Mouse (Mus musculus): ENCODE measurements at regions not wholly inside any gene's neighbourhood (a gene's known extent, or its start where the extent isn't known, plus 50 kb on each side); places are given as distances from the start of the nearest gene placed in this dataset.

DNA sequence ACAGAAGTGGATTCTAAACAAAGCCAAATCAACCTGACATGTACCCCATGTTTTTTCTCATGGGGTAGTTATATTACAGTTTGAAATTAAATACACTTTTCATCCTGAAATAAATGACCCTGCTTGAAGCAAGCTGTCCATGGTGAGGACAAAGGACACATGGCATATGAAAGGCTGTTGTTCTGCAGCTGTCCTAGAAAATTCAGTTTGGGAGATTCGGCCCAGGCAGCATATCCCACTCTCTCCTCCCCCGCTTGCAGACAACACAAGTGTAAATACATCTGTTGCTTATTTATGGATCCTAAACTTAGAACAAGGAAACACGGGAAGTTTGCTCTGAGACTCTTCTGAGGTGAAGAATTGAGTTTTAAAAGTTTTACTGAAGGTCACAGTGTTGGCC, 218.2 kb upstream of the Smlr1 start:
- H3K27ac ChIP-seq (ENCODE audit: low read depth, low read length): no peak overlapping the region
- H3K4me2 ChIP-seq (ENCODE audit: low read depth): no peak overlapping the region
- H3K36me3 ChIP-seq (ENCODE audit: insufficient read depth): no peaks in the 10 kb centered on the region
- no peak overlapping the region for H3K9ac ChIP-seq
- no peaks in the 10 kb centered on the region for H3K9me3 ChIP-seq (ENCODE audit: low read length)
- no peaks in the 10 kb centered on the region for H3K4me1 ChIP-seq (ENCODE audit: insufficient read depth)
- 73% methylated on average over 3 of the region's 3 CpGs for WGBS
- no peaks in the 10 kb centered on the region for H3K27me3 ChIP-seq (ENCODE audit: insufficient read depth, low read length)
- no peak for DNase-seq
- ATAC-seq: no peak
- TF ChIP-seq CTCF (IDR thresholded peaks at IDR 0.05; ENCODE audit: low read depth): no peak
- no peak overlapping the region for H3K4me3 ChIP-seq (ENCODE audit: low read depth, low read length)

- H3K4me1 ChIP-seq (ENCODE audit: insufficient read depth): no peaks in the 10 kb centered on the region
- no peak overlapping the region for H3K9ac ChIP-seq
- H3K4me3 ChIP-seq (ENCODE audit: low read depth, low read length): no peak overlapping the region
- no peaks in the 10 kb centered on the region for H3K27me3 ChIP-seq (ENCODE audit: insufficient read depth, low read length)
- H3K4me2 ChIP-seq (ENCODE audit: low read depth): no peak overlapping the region
- 43% methylated on average over 3 of the region's 3 CpGs for WGBS
- ATAC-seq (peak; percentile 76), DNase-seq (peak; percentile 41)
- no peaks in the 10 kb centered on the region for H3K36me3 ChIP-seq (ENCODE audit: insufficient read depth)
- H3K9me3 ChIP-seq (ENCODE audit: low read length): no peaks in the 10 kb centered on the region
- peak overlapping the region; percentile 62 for H3K27ac ChIP-seq (ENCODE audit: low read depth, low read length)
- TF ChIP-seq CTCF (IDR thresholded peaks at IDR 0.05; ENCODE audit: low read depth): no peak
Observed at GRCm38 (mm10) chr10:25742678-25743077, 206.6 kb upstream of the Smlr1 start.

GRCm38 (mm10) chr10:25740956-25741355, 204.9 kb upstream of the Smlr1 start:
- no peak overlapping the region for H3K4me3 ChIP-seq (ENCODE audit: low read depth, low read length)
- TF ChIP-seq CTCF (IDR thresholded peaks at IDR 0.05; ENCODE audit: low read depth): no peak
- no peaks in the 10 kb centered on the region for H3K27me3 ChIP-seq (ENCODE audit: insufficient read depth, low read length)
- no peak for DNase-seq
- ATAC-seq: no peak
- H3K36me3 ChIP-seq (ENCODE audit: insufficient read depth): no peaks in the 10 kb centered on the region
- no peak overlapping the region for H3K27ac ChIP-seq (ENCODE audit: low read depth, low read length)
- H3K9me3 ChIP-seq (ENCODE audit: low read length): no peaks in the 10 kb centered on the region
- H3K4me1 ChIP-seq (ENCODE audit: insufficient read depth): no peaks in the 10 kb centered on the region
- H3K9ac ChIP-seq: no peak overlapping the region
- WGBS: 76% methylated on average over 2 of the region's 2 CpGs
- H3K4me2 ChIP-seq (ENCODE audit: low read depth): no peak overlapping the region

- ATAC-seq (no peak), DNase-seq (no peak)
- 31% methylated on average over 3 of the region's 3 CpGs for WGBS
- Histone ChIP-seq H3K9me3 (ENCODE audit: low read length) (no peaks in the 10 kb centered on the region), H3K4me1 (ENCODE audit: insufficient read depth) (no peaks in the 10 kb centered on the region), H3K36me3 (ENCODE audit: insufficient read depth) (no peaks in the 10 kb centered on the region), H3K9ac (no peak overlapping the region), H3K27ac (ENCODE audit: low read depth, low read length) (no peak overlapping the region), H3K4me2 (ENCODE audit: low read depth) (no peak overlapping the region), H3K4me3 (ENCODE audit: low read depth, low read length) (no peak overlapping the region), H3K27me3 (ENCODE audit: insufficient read depth, low read length) (no peaks in the 10 kb centered on the region)
- no peak for TF ChIP-seq CTCF (IDR thresholded peaks at IDR 0.05; ENCODE audit: low read depth)
Observed at GRCm38 (mm10) chr10:25730470-25730869, 194.4 kb upstream of the Smlr1 start.

DNA sequence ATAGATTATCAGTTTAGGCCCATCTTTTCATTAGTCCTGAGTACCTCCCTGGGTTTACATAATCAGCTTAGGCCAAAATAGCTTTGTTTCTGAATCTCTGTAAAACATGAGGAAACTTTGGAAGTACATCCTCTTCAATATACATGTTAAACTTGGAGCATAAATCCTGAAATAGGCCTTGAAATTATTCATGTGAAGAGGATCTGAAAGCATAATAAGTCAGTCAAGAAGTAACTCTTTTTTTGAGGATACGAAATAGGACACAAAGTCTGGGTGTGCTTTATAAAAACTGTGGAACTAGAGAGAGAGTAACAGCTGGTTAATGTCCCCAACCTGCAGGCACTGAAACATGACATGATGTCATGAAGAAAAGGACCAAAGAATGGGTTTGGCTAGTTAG, 187.9 kb upstream of the Smlr1 start:
- H3K9me3 ChIP-seq (ENCODE audit: low read length): no peaks in the 10 kb centered on the region
- no peak overlapping the region for H3K9ac ChIP-seq
- no peak for DNase-seq
- no peaks in the 10 kb centered on the region for H3K27me3 ChIP-seq (ENCODE audit: insufficient read depth, low read length)
- H3K4me2 ChIP-seq (ENCODE audit: low read depth): no peak overlapping the region
- H3K36me3 ChIP-seq (ENCODE audit: insufficient read depth): no peaks in the 10 kb centered on the region
- no peak overlapping the region for H3K27ac ChIP-seq (ENCODE audit: low read depth, low read length)
- 90% methylated on average over 1 of the region's 1 CpGs for WGBS
- no peak for TF ChIP-seq CTCF (IDR thresholded peaks at IDR 0.05; ENCODE audit: low read depth)
- no peak for ATAC-seq
- H3K4me1 ChIP-seq (ENCODE audit: insufficient read depth): no peaks in the 10 kb centered on the region
- H3K4me3 ChIP-seq (ENCODE audit: low read depth, low read length): no peak overlapping the region

DNA sequence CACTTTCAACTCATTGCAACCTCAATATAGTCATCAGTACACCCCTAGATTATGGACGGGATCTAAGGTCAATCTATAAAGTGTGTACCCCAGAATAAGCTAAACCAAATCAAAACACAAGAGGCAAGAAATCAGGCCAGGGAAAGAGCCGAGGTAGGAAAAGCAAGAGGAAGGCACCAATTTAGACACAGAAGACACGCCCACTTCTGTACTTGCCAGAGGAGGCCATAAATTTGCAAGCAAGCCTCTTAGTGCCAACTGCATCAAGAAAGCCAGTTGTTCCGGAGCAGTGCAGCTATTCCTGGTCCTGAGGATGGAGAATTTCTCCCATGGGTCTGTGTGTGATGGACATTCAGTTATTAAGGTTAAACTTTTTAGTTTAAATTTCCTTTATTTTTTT, 179.7 kb upstream of the Smlr1 start:
- Histone ChIP-seq H3K4me2 (ENCODE audit: low read depth) (no peak overlapping the region), H3K4me1 (ENCODE audit: insufficient read depth) (no peaks in the 10 kb centered on the region), H3K36me3 (ENCODE audit: insufficient read depth) (no peaks in the 10 kb centered on the region), H3K4me3 (ENCODE audit: low read depth, low read length) (no peak overlapping the region), H3K27ac (ENCODE audit: low read depth, low read length) (no peak overlapping the region), H3K27me3 (ENCODE audit: insufficient read depth, low read length) (no peaks in the 10 kb centered on the region), H3K9ac (no peak overlapping the region), H3K9me3 (ENCODE audit: low read length) (no peaks in the 10 kb centered on the region)
- 75% methylated on average over 4 of the region's 4 CpGs for WGBS
- no peak for DNase-seq
- no peak for ATAC-seq
- no peak for TF ChIP-seq CTCF (IDR thresholded peaks at IDR 0.05; ENCODE audit: low read depth)

DNA sequence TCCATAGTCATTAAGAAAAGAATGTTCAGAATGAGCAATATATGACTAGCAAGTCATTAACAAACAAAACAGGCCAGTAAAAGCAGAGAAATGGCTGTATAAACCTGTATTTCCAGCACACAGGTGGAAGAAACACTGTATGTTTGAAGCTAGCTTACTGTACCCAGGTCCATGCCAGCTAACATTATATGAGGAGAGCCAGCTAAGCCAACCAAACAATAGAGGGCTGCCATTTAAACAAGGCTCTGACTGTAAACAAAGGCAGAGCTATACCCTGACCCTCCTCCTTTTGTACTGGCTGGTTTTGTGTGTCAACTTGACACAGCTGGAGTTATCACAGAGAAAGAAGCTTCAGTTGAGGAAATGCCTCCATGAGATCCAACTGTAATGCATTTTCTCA, 178.6 kb upstream of the Smlr1 start:
- Histone ChIP-seq H3K9ac (no peak overlapping the region), H3K27ac (ENCODE audit: low read depth, low read length) (no peak overlapping the region), H3K4me3 (ENCODE audit: low read depth, low read length) (no peak overlapping the region), H3K36me3 (ENCODE audit: insufficient read depth) (no peaks in the 10 kb centered on the region), H3K4me1 (ENCODE audit: insufficient read depth) (no peaks in the 10 kb centered on the region), H3K4me2 (ENCODE audit: low read depth) (no peak overlapping the region), H3K27me3 (ENCODE audit: insufficient read depth, low read length) (no peaks in the 10 kb centered on the region), H3K9me3 (ENCODE audit: low read length) (no peaks in the 10 kb centered on the region)
- TF ChIP-seq CTCF (IDR thresholded peaks at IDR 0.05; ENCODE audit: low read depth): no peak
- no peak for ATAC-seq
- DNase-seq: no peak

DNA sequence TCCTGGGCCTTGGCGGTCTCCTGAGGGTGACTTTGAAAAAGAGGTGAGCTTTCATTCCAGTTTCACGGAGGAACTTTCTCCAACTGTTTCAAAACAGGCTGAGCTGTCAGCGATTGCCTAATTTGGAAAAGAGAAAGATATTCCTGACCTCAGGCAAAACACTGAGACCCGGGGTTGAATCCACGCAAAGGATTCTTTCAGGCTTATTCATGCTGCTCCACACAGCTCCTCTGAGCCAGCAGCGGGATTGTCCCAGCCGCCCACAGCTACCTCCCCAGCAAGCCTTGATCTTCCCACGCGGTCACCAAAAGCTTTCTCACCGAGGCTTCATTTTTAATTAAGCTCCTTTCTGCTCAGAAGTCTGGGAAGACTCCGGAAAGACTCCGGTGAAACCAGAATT, 178.0 kb upstream of the Smlr1 start:
- Histone ChIP-seq H3K4me1 (ENCODE audit: insufficient read depth) (no peaks in the 10 kb centered on the region), H3K4me3 (ENCODE audit: low read depth, low read length) (no peak overlapping the region), H3K9ac (no peak overlapping the region), H3K27ac (ENCODE audit: low read depth, low read length) (no peak overlapping the region), H3K36me3 (ENCODE audit: insufficient read depth) (no peaks in the 10 kb centered on the region), H3K27me3 (ENCODE audit: insufficient read depth, low read length) (no peaks in the 10 kb centered on the region), H3K9me3 (ENCODE audit: low read length) (no peaks in the 10 kb centered on the region), H3K4me2 (ENCODE audit: low read depth) (no peak overlapping the region)
- no peak for DNase-seq
- ATAC-seq: no peak
- no peak for TF ChIP-seq CTCF (IDR thresholded peaks at IDR 0.05; ENCODE audit: low read depth)
- WGBS: 62% methylated on average over 12 of the region's 12 CpGs
